Mouse (Mus musculus): ENCODE measurements around the gene Clca3a1. TPM values are rescaled to one million over a fixed set of nuclear protein-coding genes. Genes with fewer than 3 reads are reported as not detected.

Clca3a1 gene
- total RNA-seq, 2 experiments from 2014 or later: 9.3 to 9.6 TPM

DNA sequence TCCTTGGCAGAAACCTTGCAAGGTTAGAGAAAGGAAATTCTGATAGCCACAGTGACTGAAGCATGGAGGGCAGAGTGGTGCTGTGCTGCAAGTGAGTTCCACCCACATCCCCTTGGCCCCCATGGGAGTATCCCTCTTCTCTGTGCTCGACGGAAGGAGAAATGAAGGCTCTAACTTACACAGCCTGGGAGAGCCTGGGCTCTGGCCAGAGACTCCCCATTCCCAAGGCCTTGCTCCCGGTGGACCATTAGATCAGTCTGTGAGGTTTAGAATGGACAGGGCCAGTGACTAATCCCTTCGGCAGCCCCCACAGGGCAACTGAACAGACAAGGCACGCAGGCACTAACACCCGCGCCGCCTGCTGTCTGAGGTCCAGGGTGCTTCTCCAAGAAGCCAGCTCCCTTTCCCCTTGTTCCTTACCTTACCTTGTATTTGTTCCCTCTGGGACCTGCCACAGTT, 81.0 kb downstream of the Clca3a1 start:
- peak; percentile 15 for DNase-seq

Other genes starting within 250 kb of the Clca3a1 start
- gene Hs2st1, start 190.8 kb downstream of the Clca3a1 start, total RNA-seq (2021): 10 to 100 TPM; 19.2 to 19.5 TPM
- 100 to 1,000 TPM; 283 to 295 TPM for gene Selenof, start 190.7 kb downstream of the Clca3a1 start, total RNA-seq (2021)
- gene Sh3glb1, start 40.6 kb downstream of the Clca3a1 start, total RNA-seq (2021): 100 to 1,000 TPM; 271 to 286 TPM
- gene Clca3a2, start 58.5 kb upstream of the Clca3a1 start, total RNA-seq (2021): under 1 TPM; 0.12 to 0.21 TPM
- not detected for gene Clca3b, start 88.4 kb upstream of the Clca3a1 start, total RNA-seq (2021)
- gene Clca4b, start 171.6 kb upstream of the Clca3a1 start, total RNA-seq (2021): not detected
- not detected for gene Clca4a, start 214.1 kb upstream of the Clca3a1 start, total RNA-seq (2021)